Mouse (Mus musculus): Measurements from ENCODE around the gene St6gal1. TPM values are rescaled to one million over a fixed set of nuclear protein-coding genes. Genes with fewer than 3 reads are reported as not detected.
A peak's percentile ranks its signal among the peaks of the same experiment; 100 is the strongest.

St6gal1 gene
- total RNA-seq, 2 experiments from 2014 or later: 19.8 to 20.3 TPM

- DNase-seq: no peak
Measured at GRCm38 (mm10) chr16:23274606-23275310, 50.2 kb downstream of the St6gal1 start.

GRCm38 (mm10) chr16:23275661-23276060, 51.1 kb downstream of the St6gal1 start:
- DNase-seq: no peak

- no peak for DNase-seq
Measured at GRCm38 (mm10) chr16:23279879-23280741, 55.6 kb downstream of the St6gal1 start.

- DNase-seq: no peak
Measured at GRCm38 (mm10) chr16:23280742-23281090, 56.2 kb downstream of the St6gal1 start.

- DNase-seq: no peak
Measured at GRCm38 (mm10) chr16:23282241-23282640, 57.7 kb downstream of the St6gal1 start.

GRCm38 (mm10) chr16:23282941-23283340, 58.4 kb downstream of the St6gal1 start:
- DNase-seq: no peak

GRCm38 (mm10) chr16:23283677-23284076, 59.1 kb downstream of the St6gal1 start:
- no peak for DNase-seq

- DNase-seq: no peak
Measured at GRCm38 (mm10) chr16:23284470-23285394, 60.2 kb downstream of the St6gal1 start.

GRCm38 (mm10) chr16:23286380-23287097, 62.0 kb downstream of the St6gal1 start:
- no peak for DNase-seq

- DNase-seq: no peak
Measured at GRCm38 (mm10) chr16:23287312-23288040, 62.9 kb downstream of the St6gal1 start.

- DNase-seq: no peak
Measured at GRCm38 (mm10) chr16:23288103-23288502, 63.6 kb downstream of the St6gal1 start.

GRCm38 (mm10) chr16:23289424-23289823, 64.9 kb downstream of the St6gal1 start:
- DNase-seq: no peak

GRCm38 (mm10) chr16:23290171-23290570, 65.6 kb downstream of the St6gal1 start:
- DNase-seq: no peak

GRCm38 (mm10) chr16:23291521-23291920, 67.0 kb downstream of the St6gal1 start:
- peak; percentile 66 for DNase-seq

GRCm38 (mm10) chr16:23294236-23294635, 69.7 kb downstream of the St6gal1 start:
- no peak for DNase-seq

- DNase-seq: no peak
Measured at GRCm38 (mm10) chr16:23294747-23295146, 70.2 kb downstream of the St6gal1 start.

- DNase-seq: no peak
Measured at GRCm38 (mm10) chr16:23295720-23296119, 71.2 kb downstream of the St6gal1 start.

- DNase-seq: no peak
Measured at GRCm38 (mm10) chr16:23296721-23297120, 72.2 kb downstream of the St6gal1 start.

- no peak for DNase-seq
Measured at GRCm38 (mm10) chr16:23298441-23298840, 73.9 kb downstream of the St6gal1 start.

- no peak for DNase-seq
Measured at GRCm38 (mm10) chr16:23298911-23299310, 74.4 kb downstream of the St6gal1 start.

All from heart, postnatal 4 days (tissue).